ENCODE assay signal across 1 mouse cellular context in genomic region chr2:32712108-32712551, GRCm38 (mm10).
A peak's percentile ranks its signal among the peaks of the same experiment; 100 is the strongest.
TF ChIP-seq lines count a peak whose summit lies in the region.

No protein-coding gene starts in this region.

TF ChIP-seq in CH12.LX, 34 proteins besides CTCF, POLR2A, EP300 and RAD21 (continued from another document):
- TF ChIP-seq NRF1 (IDR thresholded peaks at IDR 0.05; ENCODE audit: low read depth, low read length) (no peak), NELFE (IDR thresholded peaks at IDR 0.05; ENCODE audit: low read depth, low read length) (no peak), USF1 (IDR thresholded peaks at IDR 0.05; ENCODE audit: low read depth, low read length) (no peak), UBTF (IDR thresholded peaks at IDR 0.05; ENCODE audit: low read depth, low read length) (peak; percentile 37; the same call in 1 of the 2 replicates), ELF1 (IDR thresholded peaks at IDR 0.05; ENCODE audit: low read depth, low read length) (no peak), USF2 (conservative IDR thresholded peaks at IDR 0.05; ENCODE audit: low read depth, low read length) (no peak), ZNF384 (IDR thresholded peaks at IDR 0.05; ENCODE audit: low read depth, low read length) (no peak), MXI1 (IDR thresholded peaks at IDR 0.05; ENCODE audit: low read depth, low read length) (no peak), JUND (conservative IDR thresholded peaks at IDR 0.05; ENCODE audit: low read depth, low read length) (no peak), MEF2A (IDR thresholded peaks at IDR 0.05; ENCODE audit: borderline replicate concordance, low read depth, low read length) (no peak), PAX5 (IDR thresholded peaks at IDR 0.05; ENCODE audit: low read length) (no peak), SMC3 (IDR thresholded peaks at IDR 0.05; ENCODE audit: low read depth, low read length) (no peak), IRF4 (IDR thresholded peaks at IDR 0.05; ENCODE audit: low read depth, low read length) (no peak), JUN (IDR thresholded peaks at IDR 0.05; ENCODE audit: insufficient read depth, low read depth, low read length) (no peak), TCF12 (IDR thresholded peaks at IDR 0.05; ENCODE audit: low read depth, low read length) (no peak; the same call in 1 of the 2 replicates)
